Mouse (Mus musculus): ENCODE results near the gene Lrrc36. TPM values are rescaled to one million over a fixed set of nuclear protein-coding genes. Genes with fewer than 3 reads are reported as not detected.
A peak's percentile ranks its signal among the peaks of the same experiment; 100 is the strongest.

Lrrc36 gene
- total RNA-seq (2021): under 1 TPM; 0.42 to 0.84 TPM
- long read RNA-seq, experiment 1: 0 reads
- long read RNA-seq, experiment 2: 0 reads

- Histone ChIP-seq H3K27ac (no peak within 1 kb of the TSS), H3K4me3 (peak within 1 kb of the TSS; percentile 34)
- peak in 1 of 2 experiments; percentile 20 for DNase-seq (ENCODE audit: low spot score in 2 of 2)
- peak; percentile 63 for TF ChIP-seq CTCF (conservative IDR thresholded peaks at IDR 0.05)
Observed at GRCm38 (mm10) chr8:105413391-105413790, at the start of gene Lrrc36, which contains the start of gene Kctd19. TSS of gene Lrrc36 (plus strand) at chr8:105413571. TSS of gene Kctd19 (minus strand) at chr8:105413502.

GRCm38 (mm10) chr8:105367107-105367506 lies 46.3 kb upstream of the Lrrc36 start:
- peak; percentile 68 for TF ChIP-seq CTCF (conservative IDR thresholded peaks at IDR 0.05)
- no peak for DNase-seq (ENCODE audit: low spot score in 2 of 2)
- Histone ChIP-seq H3K27ac (no peak overlapping the region), H3K4me3 (no peak overlapping the region)

- TF ChIP-seq CTCF (conservative IDR thresholded peaks at IDR 0.05): no peak
- no peak overlapping the region for H3K4me3 ChIP-seq
- H3K27ac ChIP-seq: no peak overlapping the region
- DNase-seq (ENCODE audit: low spot score in 2 of 2): no peak
Observed at GRCm38 (mm10) chr8:105372473-105372872, 40.9 kb upstream of the Lrrc36 start.

- Histone ChIP-seq H3K27ac (no peak within 1 kb of the TSS), H3K4me3 (no peak within 1 kb of the TSS)
- DNase-seq (ENCODE audit: low spot score in 2 of 2): no peak
- TF ChIP-seq CTCF (conservative IDR thresholded peaks at IDR 0.05): no peak
Observed at GRCm38 (mm10) chr8:105373032-105373431, 40.3 kb upstream of the Lrrc36 start, which contains the start of gene Plekhg4. TSS of gene Plekhg4 (plus strand) at chr8:105373274.

- TF ChIP-seq CTCF (conservative IDR thresholded peaks at IDR 0.05): peak; percentile 72
- no peak for DNase-seq (ENCODE audit: low spot score in 2 of 2)
- Histone ChIP-seq H3K4me3 (no peak overlapping the region), H3K27ac (no peak overlapping the region)
Observed at GRCm38 (mm10) chr8:105374513-105374966, 38.8 kb upstream of the Lrrc36 start.

- DNase-seq (ENCODE audit: low spot score in 2 of 2): no peak
- Histone ChIP-seq H3K27ac (no peak overlapping the region), H3K4me3 (no peak overlapping the region)
- TF ChIP-seq CTCF (conservative IDR thresholded peaks at IDR 0.05): no peak
Observed at GRCm38 (mm10) chr8:105378673-105379072, 34.7 kb upstream of the Lrrc36 start.

GRCm38 (mm10) chr8:105380308-105380707 lies 33.1 kb upstream of the Lrrc36 start:
- Histone ChIP-seq H3K4me3 (no peak overlapping the region), H3K27ac (no peak overlapping the region)
- TF ChIP-seq CTCF (conservative IDR thresholded peaks at IDR 0.05): no peak
- DNase-seq (ENCODE audit: low spot score in 2 of 2): no peak

- no peak overlapping the region for H3K27ac ChIP-seq
- peak; percentile 41 for TF ChIP-seq CTCF (conservative IDR thresholded peaks at IDR 0.05)
Observed at GRCm38 (mm10) chr8:105384070-105384469, 29.3 kb upstream of the Lrrc36 start.

GRCm38 (mm10) chr8:105387151-105387550 lies 26.2 kb upstream of the Lrrc36 start:
- no peak for DNase-seq (ENCODE audit: low spot score in 2 of 2)
- Histone ChIP-seq H3K4me3 (no peak overlapping the region), H3K27ac (no peak overlapping the region)
- TF ChIP-seq CTCF (conservative IDR thresholded peaks at IDR 0.05): no peak

More at GRCm38 (mm10) chr8:105384070-105384469, 29.3 kb upstream of the Lrrc36 start:
- no peak overlapping the region for H3K4me3 ChIP-seq
- no peak for DNase-seq (ENCODE audit: low spot score in 2 of 2)

GRCm38 (mm10) chr8:105389096-105389495 lies 24.3 kb upstream of the Lrrc36 start:
- no peak for TF ChIP-seq CTCF (conservative IDR thresholded peaks at IDR 0.05)
- H3K27ac ChIP-seq: no peak overlapping the region
- no peak overlapping the region for H3K4me3 ChIP-seq
- DNase-seq (ENCODE audit: low spot score in 2 of 2): no peak

- no peak for TF ChIP-seq CTCF (conservative IDR thresholded peaks at IDR 0.05)
- no peak for DNase-seq (ENCODE audit: low spot score in 2 of 2)
- no peak overlapping the region for H3K27ac ChIP-seq
- H3K4me3 ChIP-seq: no peak overlapping the region
Observed at GRCm38 (mm10) chr8:105393089-105393787, 20.1 kb upstream of the Lrrc36 start.

GRCm38 (mm10) chr8:105393915-105394314 lies 19.5 kb upstream of the Lrrc36 start:
- no peak overlapping the region for H3K27ac ChIP-seq

GRCm38 (mm10) chr8:105397747-105398146 lies 15.6 kb upstream of the Lrrc36 start:
- peak; percentile 93 for TF ChIP-seq CTCF (conservative IDR thresholded peaks at IDR 0.05)
- DNase-seq (ENCODE audit: low spot score in 2 of 2): peak; percentile 38 to 58
- Histone ChIP-seq H3K27ac (no peak overlapping the region), H3K4me3 (no peak overlapping the region)

More at GRCm38 (mm10) chr8:105393915-105394314, 19.5 kb upstream of the Lrrc36 start:
- no peak overlapping the region for H3K4me3 ChIP-seq
- TF ChIP-seq CTCF (conservative IDR thresholded peaks at IDR 0.05): no peak
- DNase-seq (ENCODE audit: low spot score in 2 of 2): no peak

GRCm38 (mm10) chr8:105400016-105400415 lies 13.4 kb upstream of the Lrrc36 start:
- Histone ChIP-seq H3K4me3 (no peak overlapping the region), H3K27ac (no peak overlapping the region)
- no peak for DNase-seq (ENCODE audit: low spot score in 2 of 2)
- no peak for TF ChIP-seq CTCF (conservative IDR thresholded peaks at IDR 0.05)

Measured in layer of hippocampus, adult 2 months (tissue).